18 mouse cellular contexts compared by ENCODE assay signal in the genomic region with DNA sequence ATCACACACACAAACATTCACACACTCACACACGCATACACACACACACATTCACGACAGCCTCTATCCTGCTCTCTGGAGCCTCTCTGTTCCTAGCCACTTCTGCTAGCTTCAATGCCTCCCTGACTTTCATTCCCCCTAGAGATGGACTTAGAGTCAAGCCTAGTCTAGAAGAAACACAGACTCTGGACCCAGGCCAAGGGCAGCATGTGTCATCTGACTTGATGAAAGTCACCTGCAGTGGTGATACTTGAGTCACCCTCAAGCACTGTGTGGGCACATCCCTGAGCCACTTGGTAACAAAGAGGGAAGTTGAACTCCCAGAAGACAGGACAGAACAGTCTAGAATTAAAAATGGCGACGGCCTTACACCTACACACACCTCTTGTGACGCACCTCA.
"Had no signal": no experiment of that assay in that cellular context is flagged by ENCODE, and none has a peak within 500 bp of the region (broad histone marks: within the 10 kb centered on the region; RNA-seq: fewer than 3 reads in every experiment).

No protein-coding gene starts in this region.

- H3K4me1 ChIP-seq: liver, embryonic 12.5 days had no signal

- H3K4me2 ChIP-seq: liver, embryonic 12.5 days; lung, embryonic 14.5 days; midbrain, embryonic 13.5 days; midbrain, embryonic 15.5 days; neural tube, embryonic 12.5 days had no signal

- H3K36me3 ChIP-seq: liver, embryonic 12.5 days; midbrain, embryonic 10.5 days; midbrain, embryonic 13.5 days; midbrain, embryonic 15.5 days; neural tube, embryonic 12.5 days had no signal

- H3K27ac ChIP-seq: liver, embryonic 12.5 days; liver, embryonic 14.5 days; midbrain, embryonic 10.5 days; midbrain, embryonic 13.5 days; neural tube, embryonic 12.5 days had no signal

- ATAC-seq: liver, embryonic 12.5 days; midbrain, embryonic 13.5 days; midbrain, embryonic 15.5 days had no signal

- H3K9ac ChIP-seq: liver, embryonic 12.5 days; liver, embryonic 14.5 days; lung, embryonic 14.5 days; midbrain, embryonic 13.5 days; midbrain, embryonic 15.5 days; neural tube, embryonic 12.5 days had no signal

- H3K4me3 ChIP-seq: liver, embryonic 12.5 days; midbrain, embryonic 10.5 days; midbrain, embryonic 13.5 days; midbrain, embryonic 15.5 days; myocyte; neural tube, embryonic 12.5 days had no signal

- H3K9me3 ChIP-seq: liver, embryonic 12.5 days; midbrain, embryonic 10.5 days; midbrain, embryonic 13.5 days; midbrain, embryonic 15.5 days; neural tube, embryonic 12.5 days had no signal

- DNase-seq: lung, adult 18-20 months; lung, postnatal 10 days; retina, postnatal 1 day; right cerebral cortex, adult 18-20 months; right cerebral cortex, postnatal 25 days; right cerebral cortex, postnatal 4 days; spleen, adult 18-20 months; thymus, adult 2 months; thymus, postnatal 25 days; thymus, postnatal 4 days had no signal

- H3K27me3 ChIP-seq: liver, embryonic 12.5 days; midbrain, embryonic 13.5 days; midbrain, embryonic 15.5 days; neural tube, embryonic 12.5 days had no signal
